Mouse (Mus musculus) urinary bladder, postnatal 10 days (tissue): ENCODE measurements around the gene Gm10801.
"Not testable (repeated sequence)": the region's sequence is repeated elsewhere in the genome, so short reads cannot be mapped to it uniquely, and the experiment has no call there.

Experiments used
- DNase-seq: peaks from one replicate; pipeline ENCODE4 v3.0.0; 2022; ENCODE audit warnings: low spot score

The Gm10801 gene

DNA sequence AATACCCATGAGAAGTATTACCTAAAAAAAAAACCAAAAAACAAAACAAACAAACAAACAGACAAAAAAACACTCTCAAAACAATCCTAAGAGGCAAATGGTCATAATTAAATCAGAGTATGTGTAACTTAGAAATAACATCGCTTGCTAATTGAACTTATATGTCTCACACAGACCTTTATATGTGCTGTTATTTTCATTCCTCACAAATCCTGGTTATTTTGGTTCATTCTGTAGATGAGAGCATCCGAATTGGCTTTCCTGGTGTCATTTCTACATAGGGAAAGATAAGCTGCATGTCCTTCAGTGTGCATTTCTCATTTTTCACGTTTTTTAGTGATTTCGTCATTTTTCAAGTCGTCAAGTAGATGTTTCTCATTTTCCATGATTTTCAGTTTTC is at the start of gene Gm10801:
Gene Gm10801, plus strand, starts transcription at position 301 of the 400 bp plus-strand sequence.
- DNase-seq, result not testable (repeated sequence)

DNA sequence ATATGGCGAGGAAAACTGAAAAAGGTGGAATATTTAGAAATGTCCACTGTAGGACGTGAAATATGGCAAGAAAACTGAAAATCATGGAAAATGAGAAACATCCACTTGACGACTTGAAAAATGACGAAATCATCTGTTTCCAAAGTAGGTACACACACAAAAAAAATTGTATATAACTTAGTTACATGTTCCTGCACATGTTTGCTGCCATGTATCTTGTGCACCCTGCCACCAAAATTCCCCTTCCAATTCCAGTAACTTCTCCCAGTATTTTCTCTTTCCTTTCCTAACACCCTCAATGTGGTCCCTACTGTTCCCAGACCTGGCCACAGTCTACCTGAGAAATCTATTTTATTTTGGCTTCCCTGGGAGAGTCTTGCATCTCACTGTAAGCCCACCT is 5.2 kb downstream of the Gm10801 start, which contains the start of gene Gm10800:
Gene Gm10800, minus strand, starts transcription at position 101 of the 400 bp plus-strand sequence.
- DNase-seq, result not testable (repeated sequence)

DNA sequence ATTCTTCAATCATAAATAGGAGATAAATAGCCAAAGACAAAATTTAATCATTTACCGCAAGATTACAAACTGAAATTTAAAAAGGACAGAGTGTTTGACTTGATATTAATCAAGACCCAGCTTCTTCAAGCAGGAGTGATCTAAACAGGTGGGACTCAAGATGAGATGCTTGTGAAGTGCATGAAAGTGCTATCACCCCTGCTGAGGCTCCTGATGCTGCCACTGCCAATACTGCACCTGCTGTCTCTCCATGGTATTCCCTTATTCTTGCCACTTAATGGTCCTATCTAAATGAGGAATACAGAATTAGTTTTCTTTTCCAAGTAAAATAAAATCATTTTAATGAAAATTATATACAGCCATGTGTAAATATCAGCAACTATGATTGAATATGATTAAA is 35.5 kb downstream of the Gm10801 start:
- no peak for DNase-seq
